Mouse (Mus musculus) myocyte (in vitro differentiated cells): Measurements from ENCODE around the gene Eif4e3.

Experiments used
- CEBPB ChIP-seq: IDR thresholded peaks from 2 replicates; pipeline ENCODE4 v1.6.1; 2011; ENCODE audit warnings: mild to moderate bottlenecking, moderate library complexity; ENCODE audit not compliant: poor library complexity, insufficient read depth, severe bottlenecking
- MAX ChIP-seq: IDR thresholded peaks from one replicate; pipeline ENCODE4 v1.6.1; 2011; ENCODE audit warnings: low read depth, mild to moderate bottlenecking, control low read depth
- MYOG ChIP-seq, 3 experiments: IDR thresholded peaks; one replicate each; pipeline ENCODE4 v1.6.1; 2011; ENCODE audit warnings: control low read depth in 2 of 3, low read depth in 2 of 3, mild to moderate bottlenecking in 2 of 3; ENCODE audit not compliant: insufficient read length in 2 of 3, control insufficient read depth in 1 of 3, insufficient read depth in 1 of 3
- POLR2A ChIP-seq: IDR thresholded peaks from one replicate; pipeline ENCODE4 v1.6.1; 2011; ENCODE audit warnings: low read depth, mild to moderate bottlenecking, control low read depth, moderate library complexity; ENCODE audit not compliant: insufficient read length
- POLR2AphosphoS2 ChIP-seq: IDR thresholded peaks from one replicate; pipeline ENCODE4 v1.6.1; 2011; ENCODE audit warnings: low read depth, control low read depth; ENCODE audit not compliant: insufficient read length
- REST ChIP-seq: IDR thresholded peaks from one replicate; pipeline ENCODE4 v1.6.1; 2011; ENCODE audit warnings: mild to moderate bottlenecking, control low read depth, moderate library complexity; ENCODE audit not compliant: insufficient read depth, insufficient read length
- TCF3 ChIP-seq: IDR thresholded peaks from one replicate; pipeline ENCODE4 v1.6.1; 2011; ENCODE audit warnings: low read depth, control low read depth; ENCODE audit not compliant: insufficient read length
- USF1 ChIP-seq: IDR thresholded peaks from one replicate; pipeline ENCODE4 v1.6.1; 2011; ENCODE audit warnings: low read depth, mild to moderate bottlenecking, control low read depth, moderate library complexity

- no peak for TF ChIP-seq CEBPB
- TF ChIP-seq POLR2A: no peak
- TF ChIP-seq TCF3: no peak
- no peak for TF ChIP-seq MAX
- TF ChIP-seq MYOG (IDR thresholded peaks at IDR 0.05; ENCODE audit: control insufficient read depth in 1 of 3, insufficient read depth in 1 of 3, insufficient read length in 2 of 3, low read depth in 2 of 3): no peak
- no peak for TF ChIP-seq POLR2AphosphoS2
- no peak for TF ChIP-seq USF1
- TF ChIP-seq REST: no peak
These were observed 17.4 kb upstream of the Eif4e3 start for GRCm38 (mm10) chr6:99683974-99684373.
